Mouse (Mus musculus) lung, adult 2 months (tissue): ENCODE measurements around the gene Slit3. TPM values are rescaled to one million over a fixed set of nuclear protein-coding genes. Genes with fewer than 3 reads are reported as not detected.

Experiments used
- DNase-seq: peaks from one replicate; pipeline ENCODE4 v3.0.0; 2022
- H3K4me1 ChIP-seq: fragments of 200-500 bp; 2 replicates; pipeline ENCODE4 v1.6.1; 2011; ENCODE audit warnings: low read length; ENCODE audit not compliant: control insufficient read depth, insufficient read depth
- H3K4me3 ChIP-seq: fragments of 200-500 bp; replicated peaks from 2 replicates; pipeline ENCODE3; 2011; ENCODE audit warnings: low read depth, mild to moderate bottlenecking, control low read depth, low read length; ENCODE audit errors: extremely low read depth
- CTCF ChIP-seq: fragments of 200-500 bp; IDR thresholded peaks from 2 replicates; pipeline ENCODE4 v1.5.1; 2011; ENCODE audit warnings: mild to moderate bottlenecking, low read length, control low read depth; ENCODE audit not compliant: insufficient read depth
- POLR2A ChIP-seq: fragments of 200-500 bp; IDR thresholded peaks from 2 replicates; pipeline ENCODE4 v1.6.1; 2011; ENCODE audit warnings: low read depth, mild to moderate bottlenecking, control low read depth, low read length, borderline replicate concordance; ENCODE audit errors: extremely low read depth
- WGBS: fragments of 180-500 bp; shearing (Covaris S2); methylation state at CpG from one replicate; pipeline ENCODE4 v1.1.7; 2018; 5-methylcytosine and 5-hydroxymethylcytosine counted together
- polyA plus RNA-seq: library from polyadenylated mRNA; depleted of rRNA; stranded (reverse); fragments of >200 nt; gene quantifications from 2 replicates; pipeline ENCODE4 v1.2.3, GENCODE M21; 2012

Gene Slit3
- polyA plus RNA-seq, 1 experiment, result 69.7 TPM

GRCm38 (mm10) chr11:35566686-35567085, 445.7 kb downstream of the Slit3 start:
- WGBS, result 74% methylated on average over 3 of the region's 3 CpGs
- H3K4me1 ChIP-seq, result no peaks in the 10 kb centered on the region

GRCm38 (mm10) chr11:35569126-35569916, 448.3 kb downstream of the Slit3 start:
- H3K4me3 ChIP-seq, result no peak overlapping the region
- TF ChIP-seq POLR2A, result no peak
- no peak for TF ChIP-seq CTCF
- DNase-seq, result peak; percentile 45
- H3K4me1 ChIP-seq, result no peaks in the 10 kb centered on the region
- 57% methylated on average over 6 of the region's 6 CpGs for WGBS

More at GRCm38 (mm10) chr11:35566686-35567085, 445.7 kb downstream of the Slit3 start:
- no peak overlapping the region for H3K4me3 ChIP-seq
- DNase-seq, result no peak
- TF ChIP-seq POLR2A (no peak), CTCF (no peak)

- no peak for DNase-seq
- Histone ChIP-seq H3K4me3 (no peak overlapping the region), H3K4me1 (no peaks in the 10 kb centered on the region)
- no peak for TF ChIP-seq POLR2A
- TF ChIP-seq CTCF, result no peak
- WGBS, result 75% methylated on average over 11 of the region's 11 CpGs
Observed at GRCm38 (mm10) chr11:35569957-35570356, 448.9 kb downstream of the Slit3 start.

- no peaks in the 10 kb centered on the region for H3K4me1 ChIP-seq
- TF ChIP-seq CTCF (no peak), POLR2A (no peak)
- no peak for DNase-seq
- H3K4me3 ChIP-seq, result no peak overlapping the region
- 77% methylated on average over 3 of the region's 3 CpGs for WGBS
Observed at GRCm38 (mm10) chr11:35571910-35572309, 450.9 kb downstream of the Slit3 start.

GRCm38 (mm10) chr11:35578796-35579195, 457.8 kb downstream of the Slit3 start:
- no peak overlapping the region for H3K4me3 ChIP-seq
- no peak for DNase-seq
- H3K4me1 ChIP-seq, result no peaks in the 10 kb centered on the region
- TF ChIP-seq POLR2A, result no peak
- 87% methylated on average over 10 of the region's 10 CpGs for WGBS

GRCm38 (mm10) chr11:35582591-35582990, 461.6 kb downstream of the Slit3 start:
- DNase-seq, result no peak
- 82% methylated on average over 5 of the region's 5 CpGs for WGBS
- Histone ChIP-seq H3K4me3 (no peak overlapping the region), H3K4me1 (no peaks in the 10 kb centered on the region)
- TF ChIP-seq POLR2A, result no peak
- no peak for TF ChIP-seq CTCF

GRCm38 (mm10) chr11:35583633-35584032, 462.6 kb downstream of the Slit3 start:
- DNase-seq, result no peak
- WGBS, result 92% methylated on average over 7 of the region's 7 CpGs
- Histone ChIP-seq H3K4me1 (no peaks in the 10 kb centered on the region), H3K4me3 (no peak overlapping the region)
- no peak for TF ChIP-seq CTCF
- TF ChIP-seq POLR2A, result no peak

GRCm38 (mm10) chr11:35587174-35587959, 466.3 kb downstream of the Slit3 start:
- DNase-seq, result peak; percentile 35
- Histone ChIP-seq H3K4me1 (no peaks in the 10 kb centered on the region), H3K4me3 (no peak overlapping the region)
- TF ChIP-seq POLR2A, result no peak
- no peak for TF ChIP-seq CTCF
- 55% methylated on average over 13 of the region's 13 CpGs for WGBS

- no peak for DNase-seq
- 84% methylated on average over 7 of the region's 7 CpGs for WGBS
- TF ChIP-seq POLR2A (no peak), CTCF (no peak)
- Histone ChIP-seq H3K4me1 (no peaks in the 10 kb centered on the region), H3K4me3 (no peak overlapping the region)
Observed at GRCm38 (mm10) chr11:35589892-35590291, 468.9 kb downstream of the Slit3 start.
